Mouse (Mus musculus) midbrain, embryonic 14.5 days (tissue): ENCODE results near the gene Trim25. TPM values are rescaled to one million over a fixed set of nuclear protein-coding genes. Genes with fewer than 3 reads are reported as not detected.

Experiments
- ATAC-seq: fragments of 200-750 bp; cut with Nextera tagmentation; 2 replicates; pipeline ENCODE4 v1.8.0; 2017; ENCODE audit warnings: moderate number of reproducible peaks, moderate library complexity; ENCODE audit not compliant: low FRiP score, low TSS enrichment
- DNase-seq: peaks from one replicate; pipeline ENCODE4 v3.0.0-alpha.2; 2015
- H3K27ac ChIP-seq: fragments of 300-500 bp; sonication (generic); replicated peaks from 2 replicates; pipeline ENCODE4 v1.5.1; 2014; ENCODE audit warnings: mild to moderate bottlenecking, low read depth, low read length, moderate library complexity
- H3K27me3 ChIP-seq: fragments of 300-500 bp; sonication (generic); 2 replicates; pipeline ENCODE4 v1.6.1; 2014; ENCODE audit warnings: low read length, control low read depth, mixed read lengths; ENCODE audit not compliant: control insufficient read depth, insufficient read depth
- H3K36me3 ChIP-seq: fragments of 300-500 bp; sonication (generic); 2 replicates; pipeline ENCODE4 v1.6.1; 2014; ENCODE audit warnings: low read length, control low read depth; ENCODE audit not compliant: control insufficient read depth, insufficient read depth
- H3K4me1 ChIP-seq: fragments of 300-500 bp; sonication (generic); 2 replicates; pipeline ENCODE4 v1.6.1; 2014; ENCODE audit warnings: mild to moderate bottlenecking, antibody characterized with exemption, low read length, control low read depth; ENCODE audit not compliant: control insufficient read depth, insufficient read depth
- H3K4me2 ChIP-seq: fragments of 300-500 bp; sonication (generic); 2 replicates; pipeline ENCODE4 v1.6.1; 2014; ENCODE audit warnings: mild to moderate bottlenecking, low read length, moderate library complexity
- H3K4me3 ChIP-seq: fragments of 300-500 bp; sonication (generic); replicated peaks from 2 replicates; pipeline ENCODE4 v1.5.1; 2014; ENCODE audit warnings: low read depth, low read length
- H3K9ac ChIP-seq: fragments of 300-500 bp; sonication (generic); replicated peaks from 2 replicates; pipeline ENCODE4 v1.6.1; 2014; ENCODE audit warnings: mild to moderate bottlenecking, low read length, moderate library complexity
- H3K9me3 ChIP-seq: fragments of 300-500 bp; sonication (generic); 2 replicates; pipeline ENCODE4 v1.6.1; 2016; ENCODE audit warnings: low read length, control low read depth, mixed read lengths; ENCODE audit not compliant: control insufficient read depth
- WGBS: fragments of 180-500 bp; shearing (Covaris S2); extraction: QIAGEN DNeasy Blood & Tissue Kit; methylation state at CpG from one replicate; pipeline ENCODE4 v1.1.7; 2014; 5-methylcytosine and 5-hydroxymethylcytosine counted together
- polyA plus RNA-seq: library from polyadenylated mRNA; unstranded; fragments of >200 nt; fragmentation: Nextera tagmentation; extraction: Ambion mirVana; gene quantifications from 2 replicates; pipeline ENCODE4 v1.2.1, GENCODE M21; 2014

Trim25 gene
- polyA plus RNA-seq, 1 experiment from 2014 or later: 3.9 TPM

DNA sequence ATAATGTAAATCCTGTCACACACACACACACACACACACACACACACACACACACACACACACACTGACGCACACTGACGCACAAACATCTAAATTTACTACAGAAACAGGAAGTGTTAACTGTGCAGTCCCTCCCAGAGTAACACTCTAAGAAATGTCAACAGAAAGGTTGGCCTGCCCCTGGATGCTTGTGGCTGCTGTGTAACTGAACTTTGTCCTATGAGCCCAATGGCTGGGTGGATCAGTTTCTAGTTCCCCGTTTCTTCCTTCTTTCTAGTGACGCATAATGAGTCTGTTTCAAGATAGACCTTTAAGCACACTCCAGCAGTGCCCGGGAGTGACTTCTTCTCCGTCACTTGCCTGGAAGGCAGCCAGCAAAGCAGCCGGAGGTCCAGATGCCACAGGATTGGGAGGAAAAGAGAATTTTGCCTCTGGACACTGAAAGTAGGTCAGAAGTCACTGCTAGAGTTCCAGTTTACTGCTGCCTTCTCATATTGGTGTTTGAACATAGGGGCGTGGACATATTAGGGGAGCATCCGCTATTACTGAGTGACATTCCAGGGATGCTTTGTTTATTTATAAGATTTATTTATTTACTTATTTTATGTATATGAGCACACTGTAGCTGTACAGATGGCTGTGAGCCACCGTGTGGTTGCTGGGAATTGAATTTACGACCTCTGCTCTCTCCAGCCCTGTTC is 25.2 kb downstream of the Trim25 start:
- WGBS: 73% methylated on average over 11 of the region's 11 CpGs
- no peak overlapping the region for H3K27ac ChIP-seq

GRCm38 (mm10) chr11:89025603-89026002 is 26.4 kb downstream of the Trim25 start:
- Histone ChIP-seq H3K27me3 (no peaks in the 10 kb centered on the region), H3K4me3 (no peak overlapping the region), H3K36me3 (no peaks in the 10 kb centered on the region), H3K4me1 (no peaks in the 10 kb centered on the region), H3K9me3 (no peaks in the 10 kb centered on the region), H3K4me2 (no peak overlapping the region), H3K27ac (no peak overlapping the region), H3K9ac (no peak overlapping the region)
- WGBS: 69% methylated on average over 3 of the region's 3 CpGs
- ATAC-seq: no peak
- DNase-seq: no peak

More for the DNA sequence above, 25.2 kb downstream of the Trim25 start:
- Histone ChIP-seq H3K9me3 (no peaks in the 10 kb centered on the region), H3K36me3 (no peaks in the 10 kb centered on the region), H3K9ac (no peak overlapping the region), H3K4me1 (no peaks in the 10 kb centered on the region), H3K4me2 (no peak overlapping the region), H3K27me3 (no peaks in the 10 kb centered on the region), H3K4me3 (no peak overlapping the region)
- peak; percentile 51 for DNase-seq
- no peak for ATAC-seq

DNA sequence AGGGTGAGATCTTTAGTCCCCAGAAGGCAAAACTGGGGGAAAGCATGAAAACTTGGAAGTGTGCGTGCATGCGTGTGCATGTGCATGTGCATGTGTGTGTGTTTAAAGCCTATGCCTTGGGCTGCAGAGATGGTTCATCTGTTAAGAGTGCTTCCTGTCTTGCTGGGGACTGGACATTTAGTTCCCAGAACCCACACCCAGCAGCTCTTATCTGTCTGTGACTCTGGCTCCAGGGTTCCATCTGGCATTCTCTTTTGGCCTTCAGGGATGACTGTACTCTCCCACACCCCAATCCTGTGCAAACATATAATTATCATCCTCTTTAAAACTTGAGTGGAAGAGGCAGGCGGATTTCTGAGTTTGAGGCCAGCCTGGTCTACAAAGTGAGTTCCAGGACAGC is 26.9 kb downstream of the Trim25 start:
- Histone ChIP-seq H3K4me3 (no peak overlapping the region), H3K4me1 (no peaks in the 10 kb centered on the region), H3K27ac (no peak overlapping the region), H3K27me3 (no peaks in the 10 kb centered on the region), H3K9me3 (no peaks in the 10 kb centered on the region), H3K9ac (no peak overlapping the region), H3K36me3 (no peaks in the 10 kb centered on the region), H3K4me2 (no peak overlapping the region)
- ATAC-seq: no peak
- DNase-seq: no peak
- over 99% methylated on average over 3 of the region's 3 CpGs for WGBS

DNA sequence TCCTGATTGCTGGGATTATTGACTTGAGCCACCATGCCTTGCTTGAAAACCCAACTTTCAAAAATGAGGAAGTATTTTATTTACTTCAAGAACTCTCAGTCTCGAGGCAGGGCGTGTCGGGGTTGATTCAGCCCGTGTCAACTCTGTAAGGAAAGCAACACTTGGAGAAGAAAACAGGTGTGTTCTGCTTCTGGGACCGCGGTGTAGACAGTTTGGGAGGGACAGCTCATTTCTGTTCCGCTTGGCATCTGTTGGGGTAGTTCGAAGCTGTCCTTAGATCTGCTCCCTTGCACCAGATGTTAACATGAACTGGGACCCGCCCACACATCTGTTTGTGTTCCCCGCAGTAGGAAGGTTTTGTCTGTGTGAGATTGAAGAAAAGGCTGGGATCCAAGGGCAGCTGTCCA is 28.8 kb downstream of the Trim25 start:
- H3K4me2 ChIP-seq: no peak overlapping the region
- H3K4me1 ChIP-seq: no peaks in the 10 kb centered on the region
- H3K27me3 ChIP-seq: no peaks in the 10 kb centered on the region
- H3K9me3 ChIP-seq: no peaks in the 10 kb centered on the region
- no peaks in the 10 kb centered on the region for H3K36me3 ChIP-seq
- DNase-seq: no peak
- no peak overlapping the region for H3K4me3 ChIP-seq
- 78% methylated on average over 10 of the region's 10 CpGs for WGBS
- no peak overlapping the region for H3K27ac ChIP-seq
- ATAC-seq: no peak
- H3K9ac ChIP-seq: no peak overlapping the region

GRCm38 (mm10) chr11:89028871-89029405 is 29.8 kb downstream of the Trim25 start:
- no peak overlapping the region for H3K4me2 ChIP-seq

DNA sequence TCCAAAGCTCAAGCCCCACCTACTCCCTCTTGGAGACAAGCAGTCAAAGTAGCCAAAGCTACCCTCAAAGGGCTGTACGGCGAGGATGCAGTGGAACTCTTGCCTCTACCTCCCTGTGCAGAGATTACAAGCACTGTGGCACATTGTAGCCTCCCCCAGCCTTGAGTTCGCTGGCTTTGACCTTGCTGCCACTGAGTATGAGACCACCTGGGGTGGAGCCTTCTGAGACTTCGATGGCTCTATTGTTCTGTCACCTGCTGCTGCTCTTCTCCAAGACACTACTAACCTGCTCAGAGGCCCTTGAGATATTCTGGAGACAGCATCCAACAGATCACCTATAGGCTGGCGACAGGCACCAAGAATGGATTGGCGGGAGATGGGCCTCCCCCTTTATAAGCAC is 31.4 kb downstream of the Trim25 start:
- Histone ChIP-seq H3K27ac (no peak overlapping the region), H3K9me3 (no peaks in the 10 kb centered on the region), H3K4me2 (no peak overlapping the region), H3K4me3 (no peak overlapping the region), H3K9ac (no peak overlapping the region), H3K36me3 (no peaks in the 10 kb centered on the region), H3K27me3 (no peaks in the 10 kb centered on the region), H3K4me1 (no peaks in the 10 kb centered on the region)
- DNase-seq (no peak), ATAC-seq (no peak)
- WGBS: 72% methylated on average over 6 of the region's 6 CpGs

More at GRCm38 (mm10) chr11:89028871-89029405, 29.8 kb downstream of the Trim25 start:
- H3K27ac ChIP-seq: no peak overlapping the region
- H3K4me3 ChIP-seq: no peak overlapping the region
- DNase-seq (no peak), ATAC-seq (no peak)
- H3K4me1 ChIP-seq: no peaks in the 10 kb centered on the region
- H3K27me3 ChIP-seq: no peaks in the 10 kb centered on the region
- no peak overlapping the region for H3K9ac ChIP-seq
- 65% methylated on average over 10 of the region's 10 CpGs for WGBS
- no peaks in the 10 kb centered on the region for H3K9me3 ChIP-seq
- no peaks in the 10 kb centered on the region for H3K36me3 ChIP-seq

DNA sequence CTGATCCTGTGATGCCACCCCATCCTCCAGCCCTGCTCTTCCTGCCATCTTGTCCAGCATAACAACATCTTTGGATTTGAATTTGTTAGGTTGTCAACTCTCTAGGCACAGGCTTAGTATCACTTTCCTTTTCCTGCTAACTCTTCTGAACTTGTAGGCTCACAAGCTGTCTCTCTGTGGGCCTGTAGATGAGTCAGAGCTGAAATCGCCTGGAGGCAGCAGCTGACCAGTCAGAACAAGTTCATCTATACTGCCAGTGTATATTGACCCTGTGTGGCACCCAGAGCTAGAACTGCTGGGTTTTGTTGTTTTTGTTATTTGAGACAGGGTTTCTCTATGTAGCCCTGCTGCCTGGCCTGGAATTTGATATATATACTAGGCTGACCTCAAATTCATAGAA is 32.0 kb downstream of the Trim25 start:
- DNase-seq (no peak), ATAC-seq (no peak)
- Histone ChIP-seq H3K9me3 (no peaks in the 10 kb centered on the region), H3K36me3 (no peaks in the 10 kb centered on the region), H3K4me2 (no peak overlapping the region), H3K4me1 (no peaks in the 10 kb centered on the region), H3K9ac (no peak overlapping the region), H3K27me3 (no peaks in the 10 kb centered on the region), H3K27ac (no peak overlapping the region), H3K4me3 (no peak overlapping the region)
- 76% methylated on average over 1 of the region's 1 CpGs for WGBS

DNA sequence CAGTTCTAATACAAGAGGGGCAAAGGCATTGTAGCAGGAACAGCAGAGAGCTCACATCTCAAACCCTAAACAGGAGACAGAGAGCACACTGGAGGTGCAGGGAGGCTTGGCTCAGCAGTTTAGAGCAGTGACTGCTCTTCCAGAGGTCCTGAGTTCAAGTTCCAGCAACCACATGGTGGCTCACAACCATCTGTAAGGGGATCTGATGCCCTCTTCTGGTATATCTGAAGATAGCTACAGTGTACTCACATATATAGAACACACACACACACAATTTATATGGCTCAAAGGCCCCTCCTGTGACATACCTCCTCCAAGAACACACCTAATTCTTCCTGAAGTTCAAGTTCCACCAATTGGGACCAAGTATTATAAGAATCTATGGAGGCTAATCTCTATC is 35.4 kb downstream of the Trim25 start:
- Histone ChIP-seq H3K4me2 (no peak overlapping the region), H3K9ac (no peak overlapping the region), H3K4me1 (no peaks in the 10 kb centered on the region), H3K4me3 (no peak overlapping the region), H3K9me3 (no peaks in the 10 kb centered on the region), H3K27ac (no peak overlapping the region), H3K36me3 (peaks cover 19% of the 10 kb centered on the region), H3K27me3 (no peaks in the 10 kb centered on the region)
- DNase-seq (no peak), ATAC-seq (no peak)

DNA sequence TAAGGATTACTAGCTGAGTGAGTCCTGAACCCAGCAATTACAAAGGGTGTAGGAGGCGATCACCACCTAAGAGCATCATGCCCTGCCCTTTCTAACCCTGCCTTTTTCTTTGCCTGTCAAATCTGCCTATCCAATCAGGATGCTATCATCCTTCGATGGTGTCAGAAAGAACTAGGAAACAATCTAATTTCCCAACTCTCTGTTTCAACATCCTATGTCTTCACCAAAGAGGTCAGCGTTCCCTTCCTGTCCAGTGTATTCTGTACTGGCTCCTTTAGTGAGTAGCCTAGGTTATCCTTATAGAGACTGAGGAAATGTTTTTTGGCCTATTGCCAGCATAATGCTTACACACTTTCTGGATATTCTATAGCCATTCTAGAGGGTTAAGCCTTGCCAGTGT is 36.4 kb downstream of the Trim25 start:
- H3K27ac ChIP-seq: no peak overlapping the region
- H3K27me3 ChIP-seq: no peaks in the 10 kb centered on the region
- WGBS: 85% methylated on average over 3 of the region's 3 CpGs
- H3K9ac ChIP-seq: no peak overlapping the region
- H3K9me3 ChIP-seq: no peaks in the 10 kb centered on the region
- H3K4me1 ChIP-seq: no peaks in the 10 kb centered on the region
- peaks cover 28% of the 10 kb centered on the region for H3K36me3 ChIP-seq
- no peak for ATAC-seq
- no peak overlapping the region for H3K4me2 ChIP-seq
- DNase-seq: no peak
- no peak overlapping the region for H3K4me3 ChIP-seq
